Mouse (Mus musculus) cerebellum, adult 2 months (tissue): ENCODE measurements around the gene Gm10471.

ENCODE experiments used
- CTCF ChIP-seq: fragments of 200-500 bp; IDR thresholded peaks from 2 replicates; pipeline ENCODE4 v1.5.1; 2011; ENCODE audit warnings: low read depth, mild to moderate bottlenecking, control low read depth, low read length, moderate library complexity, borderline replicate concordance; ENCODE audit not compliant: insufficient read depth
- POLR2A ChIP-seq: fragments of 200-500 bp; IDR thresholded peaks from 2 replicates; pipeline ENCODE4 v1.6.1; 2011; ENCODE audit warnings: low read length, control low read depth, borderline replicate concordance; ENCODE audit not compliant: insufficient read depth

DNA sequence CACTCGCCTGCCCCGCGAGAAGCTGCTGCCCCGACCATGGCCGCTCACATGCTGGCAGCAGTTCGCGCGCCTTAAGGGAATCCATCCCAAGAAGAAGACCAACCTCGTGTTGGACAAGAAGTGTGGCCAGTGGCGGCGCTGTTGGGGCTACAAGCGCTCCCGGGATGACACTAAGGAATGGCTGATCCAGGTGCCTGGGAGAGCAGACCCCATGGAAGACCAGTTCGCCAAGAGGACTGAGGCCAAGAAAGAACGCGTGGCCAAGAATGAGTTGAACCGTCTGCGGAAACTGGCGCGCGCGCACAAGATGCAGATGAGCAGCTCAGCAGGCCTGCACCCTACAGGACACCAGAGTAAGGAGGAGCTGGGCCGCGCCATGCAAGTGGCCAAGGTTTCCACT lies 18.4 kb downstream of the Gm10471 start:
- TF ChIP-seq POLR2A (no peak), CTCF (no peak)
